Mouse (Mus musculus) stomach, postnatal 0 days (tissue): ENCODE measurements around the gene Ube2s.
"Not testable (repeated sequence)": the region's sequence is repeated elsewhere in the genome, so short reads cannot be mapped to it uniquely, and the experiment has no call there.

Experiments
- CTCF ChIP-seq: IDR thresholded peaks from 2 replicates; pipeline ENCODE4 v1.5.1; 2016; ENCODE audit warnings: antibody characterized with exemption, low read depth, mild to moderate bottlenecking, moderate library complexity
- EP300 ChIP-seq: optimal IDR thresholded peaks from 2 replicates; pipeline ENCODE3; 2016; ENCODE audit warnings: antibody characterized with exemption

GRCm38 (mm10) chr7:4860926-4861325, 48.5 kb upstream of the Ube2s start:
- not testable (repeated sequence) for TF ChIP-seq CTCF, EP300
